Mouse (Mus musculus) spleen, adult 2 months (tissue): ENCODE measurements around the gene Slc51a. TPM values are rescaled to one million over a fixed set of nuclear protein-coding genes. Genes with fewer than 3 reads are reported as not detected.
"Not testable (repeated sequence)": the region's sequence is repeated elsewhere in the genome, so short reads cannot be mapped to it uniquely, and the experiment has no call there.

Experiments used
- DNase-seq, 2 experiments: peaks; one replicate each; pipeline versions ENCODE4 v3.0.0 to v3.0.0-alpha.2; 2012 to 2021; ENCODE audit warnings: low spot score in 2 of 2, low read depth in 1 of 2
- H3K27ac ChIP-seq: fragments of 200-500 bp; 2 replicates; pipeline ENCODE4 v1.5.1; 2012; ENCODE audit warnings: low read length, inconsistent platforms; ENCODE audit not compliant: insufficient read depth
- H3K27me3 ChIP-seq: fragments of 200-500 bp; 2 replicates; pipeline ENCODE4 v1.6.1; 2012; ENCODE audit warnings: mild to moderate bottlenecking, moderate library complexity, low read length, inconsistent platforms; ENCODE audit not compliant: control insufficient read depth, insufficient read depth
- H3K36me3 ChIP-seq: fragments of 200-500 bp; 2 replicates; pipeline ENCODE4 v1.6.1; 2012; ENCODE audit warnings: mild to moderate bottlenecking, low read length, inconsistent platforms; ENCODE audit not compliant: control insufficient read depth, insufficient read depth
- H3K4me1 ChIP-seq: fragments of 200-500 bp; 2 replicates; pipeline ENCODE4 v1.6.1; 2011; ENCODE audit warnings: inconsistent platforms; ENCODE audit not compliant: control insufficient read depth, insufficient read depth, insufficient read length
- H3K4me3 ChIP-seq: fragments of 200-500 bp; 2 replicates; pipeline ENCODE4 v1.5.1; 2011; ENCODE audit warnings: mild to moderate bottlenecking, inconsistent platforms; ENCODE audit not compliant: insufficient read depth, insufficient read length; ENCODE audit errors: extremely low read depth
- CTCF ChIP-seq: fragments of 200-500 bp; IDR thresholded peaks from 2 replicates; pipeline ENCODE4 v1.5.1; 2011; ENCODE audit warnings: mild to moderate bottlenecking, inconsistent platforms; ENCODE audit not compliant: insufficient read depth, insufficient read length, insufficient replicate concordance; ENCODE audit errors: extremely low read depth
- POLR2A ChIP-seq: fragments of 200-500 bp; IDR thresholded peaks from 2 replicates; pipeline ENCODE4 v1.6.1; 2011; ENCODE audit warnings: low read depth, low read length, inconsistent platforms
- WGBS: fragments of 180-500 bp; shearing (Covaris S2); methylation state at CpG from one replicate; pipeline ENCODE4 v1.1.7; 2018; 5-methylcytosine and 5-hydroxymethylcytosine counted together
- polyA plus RNA-seq: library from polyadenylated mRNA; depleted of rRNA; stranded (reverse); fragments of >200 nt; gene quantifications from 2 replicates; pipeline ENCODE4 v1.2.3, GENCODE M21; 2012

The Slc51a gene
- polyA plus RNA-seq, 1 experiment, result not detected

DNA sequence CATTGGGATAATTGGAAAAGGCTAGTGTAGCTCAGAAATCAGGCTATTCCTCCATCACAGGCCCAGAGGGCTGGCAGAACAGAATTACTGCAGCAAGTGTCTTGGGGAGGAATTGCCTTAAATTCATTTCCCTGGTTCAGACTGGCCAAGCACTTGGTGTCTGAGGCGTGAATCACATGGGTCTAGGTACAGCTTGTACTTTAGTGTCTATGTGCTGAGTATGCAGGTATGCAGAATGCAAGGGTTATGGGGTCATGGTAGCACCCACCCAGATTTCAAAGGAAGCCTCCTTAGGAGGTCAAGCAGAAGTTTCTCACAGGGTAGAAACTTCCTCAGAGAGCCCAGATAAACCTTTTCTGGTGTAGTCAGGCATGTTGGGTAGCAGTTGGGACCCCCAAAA, 42.1 kb downstream of the Slc51a start:
- Histone ChIP-seq H3K27ac (no peak overlapping the region), H3K27me3 (no peaks in the 10 kb centered on the region), H3K4me3 (no peak overlapping the region), H3K4me1 (no peaks in the 10 kb centered on the region; the same call in 1 of the 2 replicates), H3K36me3 (no peaks in the 10 kb centered on the region)
- 93% methylated on average over 1 of the region's 1 CpGs for WGBS
- TF ChIP-seq POLR2A (no peak), CTCF (no peak)
- no peak for DNase-seq

- not testable (repeated sequence) for H3K27me3 ChIP-seq, H3K4me3 ChIP-seq, H3K27ac ChIP-seq, DNase-seq, H3K4me1 ChIP-seq, H3K36me3 ChIP-seq
- 75% methylated on average over 3 of the region's 3 CpGs for WGBS
Observed at GRCm38 (mm10) chr16:32444615-32445014, 43.1 kb downstream of the Slc51a start.

GRCm38 (mm10) chr16:32441432-32441831, 46.2 kb downstream of the Slc51a start:
- Histone ChIP-seq H3K4me1 (peaks cover 2% of the 10 kb centered on the region; the same call in 1 of the 2 replicates), H3K4me3 (no peak overlapping the region), H3K27ac (no peak overlapping the region), H3K27me3 (no peaks in the 10 kb centered on the region), H3K36me3 (no peaks in the 10 kb centered on the region)
- 95% methylated on average over 3 of the region's 3 CpGs for WGBS
- TF ChIP-seq POLR2A (no peak), CTCF (no peak)
- DNase-seq, result no peak

- H3K4me1 ChIP-seq, result peaks cover 4% of the 10 kb centered on the region; the same call in 1 of the 2 replicates
- H3K27ac ChIP-seq, result no peak overlapping the region
- no peaks in the 10 kb centered on the region for H3K27me3 ChIP-seq
- TF ChIP-seq POLR2A, result no peak
- no peak for TF ChIP-seq CTCF
- DNase-seq, result no peak
- 92% methylated on average over 1 of the region's 1 CpGs for WGBS
- H3K36me3 ChIP-seq, result no peaks in the 10 kb centered on the region
- H3K4me3 ChIP-seq, result no peak overlapping the region
Observed at GRCm38 (mm10) chr16:32437266-32437665, 50.4 kb downstream of the Slc51a start.

- H3K4me1 ChIP-seq, result peaks cover 4% of the 10 kb centered on the region; the same call in 1 of the 2 replicates
- 55% methylated on average over 1 of the region's 1 CpGs for WGBS
- H3K36me3 ChIP-seq, result no peaks in the 10 kb centered on the region
- no peak for DNase-seq
- no peaks in the 10 kb centered on the region for H3K27me3 ChIP-seq
- no peak overlapping the region for H3K4me3 ChIP-seq
- H3K27ac ChIP-seq, result no peak overlapping the region
- TF ChIP-seq CTCF (no peak), POLR2A (no peak)
Observed at GRCm38 (mm10) chr16:32436657-32437056, 51.0 kb downstream of the Slc51a start.

- no peak for DNase-seq
- Histone ChIP-seq H3K4me1 (peaks cover 4% of the 10 kb centered on the region; the same call in 1 of the 2 replicates), H3K27me3 (no peaks in the 10 kb centered on the region), H3K36me3 (no peaks in the 10 kb centered on the region), H3K4me3 (no peak overlapping the region), H3K27ac (no peak overlapping the region)
- TF ChIP-seq CTCF (no peak), POLR2A (no peak)
Observed at GRCm38 (mm10) chr16:32434691-32435090, 53.0 kb downstream of the Slc51a start.

- no peak overlapping the region for H3K4me3 ChIP-seq
- no peak for TF ChIP-seq CTCF
- TF ChIP-seq POLR2A, result no peak
- H3K27me3 ChIP-seq, result no peaks in the 10 kb centered on the region
- peak; percentile 24 to 70 for DNase-seq
- H3K27ac ChIP-seq, result no peak overlapping the region
- WGBS, result 5% methylated on average over 6 of the region's 6 CpGs
- peaks cover 4% of the 10 kb centered on the region; the same call in 1 of the 2 replicates for H3K4me1 ChIP-seq
- no peaks in the 10 kb centered on the region for H3K36me3 ChIP-seq
Observed at GRCm38 (mm10) chr16:32434066-32434465, 53.6 kb downstream of the Slc51a start.
